Mouse (Mus musculus) cortical plate, adult 2 months (tissue): ENCODE results near the gene Jazf1.

ENCODE experiments used
- CTCF ChIP-seq: fragments of 200-500 bp; IDR thresholded peaks from 2 replicates; pipeline ENCODE4 v1.5.1; 2011; ENCODE audit warnings: mild to moderate bottlenecking, control low read depth, low read length; ENCODE audit not compliant: insufficient read depth; ENCODE audit errors: extremely low read depth
- POLR2A ChIP-seq: fragments of 200-500 bp; IDR thresholded peaks from 2 replicates; pipeline ENCODE4 v1.6.1; 2011; ENCODE audit warnings: mild to moderate bottlenecking, low read length, control low read depth; ENCODE audit not compliant: insufficient read depth; ENCODE audit errors: extremely low read depth

DNA sequence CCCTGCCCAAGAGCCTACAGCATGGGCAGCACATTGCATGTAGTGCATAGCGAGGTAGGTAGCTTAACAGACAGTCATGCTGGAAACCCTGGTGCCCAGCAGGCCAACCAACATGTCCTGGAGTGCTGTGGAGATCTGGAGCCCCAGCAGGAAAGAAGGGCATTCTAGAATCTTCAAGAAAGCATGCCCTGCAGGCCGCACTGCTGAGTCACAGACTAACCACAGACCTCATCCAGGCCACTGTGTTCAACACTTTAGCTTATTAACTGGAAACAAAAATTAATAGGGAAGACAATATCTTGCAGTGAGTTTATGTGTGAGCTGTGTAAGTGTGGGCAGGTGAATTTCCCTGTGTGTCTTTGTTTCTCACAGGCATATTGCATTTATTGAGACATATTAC, 222.1 kb downstream of the Jazf1 start:
- TF ChIP-seq CTCF (no peak), POLR2A (no peak)
